Mouse (Mus musculus) heart, embryonic 11.5 days (tissue): Measurements from ENCODE around the gene Tmem45b. TPM values are rescaled to one million over a fixed set of nuclear protein-coding genes. Genes with fewer than 3 reads are reported as not detected.

Experiments
- ATAC-seq: fragments of 200-750 bp; cut with Nextera tagmentation; replicated peaks from 2 replicates; pipeline ENCODE4 v1.8.0; 2017; ENCODE audit warnings: moderate library complexity; ENCODE audit not compliant: insufficient number of reproducible peaks, low FRiP score, low TSS enrichment
- H3K27ac ChIP-seq: fragments of 300-500 bp; sonication (generic); 2 replicates; pipeline ENCODE4 v1.5.1; 2014; ENCODE audit warnings: mild to moderate bottlenecking, low read depth, low read length
- H3K27me3 ChIP-seq: fragments of 300-500 bp; sonication (generic); 2 replicates; pipeline ENCODE4 v1.6.1; 2014; ENCODE audit warnings: mild to moderate bottlenecking, low read length, mixed read lengths; ENCODE audit not compliant: control insufficient read depth, insufficient read depth
- H3K36me3 ChIP-seq: fragments of 300-500 bp; sonication (generic); 2 replicates; pipeline ENCODE4 v1.6.1; 2014; ENCODE audit warnings: mild to moderate bottlenecking, low read length, moderate library complexity, mixed read lengths; ENCODE audit not compliant: control insufficient read depth, insufficient read depth
- H3K4me1 ChIP-seq: fragments of 300-500 bp; sonication (generic); 2 replicates; pipeline ENCODE4 v1.6.1; 2014; ENCODE audit warnings: low read length; ENCODE audit not compliant: control insufficient read depth, insufficient read depth
- H3K4me2 ChIP-seq: fragments of 300-500 bp; sonication (generic); 2 replicates; pipeline ENCODE4 v1.6.1; 2014; ENCODE audit warnings: mild to moderate bottlenecking, moderate library complexity
- H3K4me3 ChIP-seq: fragments of 300-500 bp; sonication (generic); 2 replicates; pipeline ENCODE4 v1.5.1; 2014; ENCODE audit warnings: low read depth, low read length
- H3K9ac ChIP-seq: fragments of 300-500 bp; sonication (generic); 2 replicates; pipeline ENCODE4 v1.6.1; 2014; ENCODE audit warnings: mild to moderate bottlenecking, low read depth, low read length, moderate library complexity
- H3K9me3 ChIP-seq: fragments of 300-500 bp; sonication (generic); replicated peaks from 2 replicates; pipeline ENCODE4 v1.6.1; 2016; ENCODE audit warnings: low read length; ENCODE audit not compliant: control insufficient read depth
- WGBS: fragments of 180-500 bp; shearing (Covaris S2); extraction: QIAGEN DNeasy Blood & Tissue Kit; methylation state at CpG from one replicate; pipeline ENCODE4 v1.1.7; 2014; ENCODE audit not compliant: insufficient replicate concordance; 5-methylcytosine and 5-hydroxymethylcytosine counted together
- polyA plus RNA-seq: library from polyadenylated mRNA; unstranded; fragments of >200 nt; fragmentation: Nextera tagmentation; extraction: Ambion mirVana; gene quantifications from 2 replicates; pipeline ENCODE4 v1.2.1, GENCODE M21; 2014

The Tmem45b gene
- polyA plus RNA-seq, 1 experiment from 2014 or later, result not detected

DNA sequence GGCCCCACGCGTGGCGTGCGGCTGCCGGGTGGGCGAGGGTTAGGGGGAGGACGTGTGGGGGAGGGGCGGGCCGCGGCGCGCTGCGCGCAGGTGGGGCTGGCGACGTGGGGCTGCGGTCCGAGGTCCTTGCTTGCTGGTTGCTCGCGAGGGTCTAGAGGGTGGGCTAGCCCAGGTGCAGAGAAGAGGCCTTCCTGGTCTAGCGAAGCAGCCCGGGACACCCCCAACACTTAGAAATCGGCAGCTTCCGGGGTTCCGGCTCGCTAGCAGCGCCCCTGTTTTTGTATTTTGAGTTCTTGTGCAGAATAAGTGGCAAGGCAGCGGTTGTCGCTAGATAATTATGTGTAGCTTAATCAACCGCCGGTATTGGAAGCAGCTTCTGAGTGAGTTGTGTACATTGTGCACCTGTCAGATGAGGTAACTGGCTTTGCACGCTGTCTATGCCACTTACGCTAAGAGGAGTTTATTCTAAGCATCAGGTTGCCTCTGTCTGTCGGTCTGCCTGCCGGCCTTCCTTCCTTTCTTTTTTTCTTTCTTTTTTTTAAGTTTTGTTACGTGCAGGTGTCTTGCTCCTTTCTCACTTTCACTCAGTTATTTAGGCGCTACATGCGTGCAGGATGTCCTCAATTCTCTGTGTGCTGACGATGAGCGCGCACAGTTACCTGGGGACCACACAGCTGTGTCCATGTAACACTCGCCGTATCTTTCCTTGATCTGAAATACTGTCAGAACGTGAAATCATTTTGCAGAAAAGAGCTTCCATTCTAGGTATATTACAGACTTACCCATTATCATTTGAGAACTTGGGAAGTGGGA lies 77.7 kb downstream of the Tmem45b start:
- Histone ChIP-seq H3K9me3 (no peaks in the 10 kb centered on the region), H3K36me3 (peaks cover 2% of the 10 kb centered on the region; the same call in 1 of the 2 replicates), H3K27ac (peak overlapping the region; percentile 35; the same call in 1 of the 2 replicates), H3K4me3 (peak overlapping the region; percentile 96), H3K4me1 (peaks cover 6% of the 10 kb centered on the region), H3K4me2 (peak overlapping the region; percentile 76), H3K9ac (peak overlapping the region; percentile 93), H3K27me3 (no peaks in the 10 kb centered on the region)
- 11% methylated on average over 40 of the region's 44 CpGs for WGBS
- peak; percentile 71 for ATAC-seq

DNA sequence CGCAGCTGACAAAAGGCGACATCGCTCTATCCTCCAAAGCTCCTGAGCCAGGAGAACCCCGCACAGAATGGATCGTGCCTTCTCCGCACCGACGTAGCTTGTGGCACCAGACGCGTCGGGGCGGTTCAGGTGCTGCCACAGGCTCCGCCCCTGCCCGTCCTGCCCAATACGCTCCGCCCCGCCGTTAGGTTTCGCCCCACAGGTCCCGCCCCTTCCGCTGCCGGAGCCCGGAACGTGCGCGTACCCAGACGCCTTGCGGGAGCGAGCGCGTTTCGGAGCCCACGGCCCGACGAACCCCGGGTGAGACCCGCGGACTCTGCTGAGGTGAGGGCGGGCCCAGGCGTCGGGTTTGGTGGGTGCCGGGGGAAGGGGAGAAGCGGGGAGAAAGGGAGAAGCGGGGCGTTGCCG lies 78.3 kb downstream of the Tmem45b start, which contains the start of gene Nfrkb:
TSS of gene Nfrkb (plus strand) at position 246 of the 408 bp plus-strand sequence.
- peak within 1 kb of the TSS; percentile 93 for H3K9ac ChIP-seq
- no peaks in the 10 kb centered on the region for H3K9me3 ChIP-seq
- WGBS, result under 1% methylated on average over 45 of the region's 46 CpGs
- peaks cover 2% of the 10 kb centered on the region; the same call in 1 of the 2 replicates for H3K36me3 ChIP-seq
- peak; percentile 95 for ATAC-seq
- peak within 1 kb of the TSS; percentile 76 for H3K4me2 ChIP-seq
- H3K4me1 ChIP-seq, result peaks cover 6% of the 10 kb centered on the region
- peak within 1 kb of the TSS; percentile 35; the same call in 1 of the 2 replicates for H3K27ac ChIP-seq
- H3K4me3 ChIP-seq, result peak within 1 kb of the TSS; percentile 96
- no peaks in the 10 kb centered on the region for H3K27me3 ChIP-seq

DNA sequence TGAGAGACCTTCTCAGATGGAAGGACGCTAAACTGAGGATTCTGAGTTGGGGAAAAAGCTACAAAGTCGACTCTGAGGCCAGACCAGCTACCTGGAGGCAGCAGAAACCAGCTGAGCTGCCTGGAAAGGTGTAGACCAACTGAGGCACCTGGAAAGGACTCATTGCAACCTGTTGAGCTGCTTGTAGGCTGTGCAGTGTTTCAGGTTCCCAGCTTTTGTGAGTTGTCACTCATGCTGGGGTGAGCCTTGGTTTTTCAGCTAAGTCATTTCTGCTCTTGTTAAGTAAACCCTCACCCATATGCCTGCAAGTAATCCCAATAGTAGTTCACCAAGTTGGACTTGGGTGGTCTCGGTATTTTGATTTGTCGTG lies 78.8 kb downstream of the Tmem45b start:
- H3K4me1 ChIP-seq, result peaks cover 6% of the 10 kb centered on the region
- H3K4me3 ChIP-seq, result peak overlapping the region; percentile 96
- no peaks in the 10 kb centered on the region for H3K27me3 ChIP-seq
- H3K9me3 ChIP-seq, result no peaks in the 10 kb centered on the region
- 0 out of 2 replicates have a peak, but pooled peaks have one; percentile 10 for ATAC-seq
- H3K9ac ChIP-seq, result peak overlapping the region; percentile 93
- peaks cover 1% of the 10 kb centered on the region; the same call in 1 of the 2 replicates for H3K36me3 ChIP-seq
- WGBS, result 21% methylated on average over 4 of the region's 4 CpGs
- H3K4me2 ChIP-seq, result peak overlapping the region; percentile 76
- H3K27ac ChIP-seq, result no peak overlapping the region

DNA sequence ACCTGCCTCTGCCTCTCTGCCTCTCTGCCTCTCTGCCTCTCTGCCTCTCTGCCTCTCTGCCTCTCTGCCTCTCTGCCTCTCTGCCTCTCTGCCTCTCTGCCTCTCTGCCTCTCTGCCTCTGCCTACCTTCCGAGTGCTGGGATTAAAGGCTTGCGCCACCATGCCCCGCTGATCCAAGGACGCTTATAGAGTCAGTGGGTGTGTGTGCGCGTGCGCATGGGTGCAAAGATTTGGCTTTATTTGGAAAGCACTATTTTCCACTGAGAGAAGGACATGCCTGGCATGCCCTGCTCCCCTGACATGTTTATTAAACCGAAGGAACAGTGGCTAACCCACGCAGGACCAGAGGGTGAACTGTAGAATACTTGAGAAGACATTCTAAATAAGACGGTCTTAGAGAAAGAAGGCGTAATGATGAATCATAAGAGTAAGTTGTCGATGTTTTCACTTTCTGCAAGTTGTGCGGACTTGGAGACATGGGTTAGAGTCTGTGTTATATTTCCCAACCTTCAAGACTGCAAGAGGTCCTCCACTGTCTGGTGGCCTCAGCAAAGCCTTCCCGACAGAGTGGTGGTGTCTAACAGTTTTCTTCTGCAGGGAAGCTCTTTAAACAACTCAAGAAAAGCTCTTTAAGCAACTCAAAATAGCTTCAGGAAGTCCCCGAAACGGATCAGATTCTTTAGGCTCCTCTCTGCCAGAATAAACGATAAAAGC lies 79.3 kb downstream of the Tmem45b start:
- H3K27ac ChIP-seq, result no peak overlapping the region
- H3K36me3 ChIP-seq, result no peaks in the 10 kb centered on the region
- H3K27me3 ChIP-seq, result no peaks in the 10 kb centered on the region
- ATAC-seq, result no peak
- no peaks in the 10 kb centered on the region for H3K9me3 ChIP-seq
- H3K9ac ChIP-seq, result no peak overlapping the region
- 75% methylated on average over 17 of the region's 17 CpGs for WGBS
- H3K4me1 ChIP-seq, result peaks cover 6% of the 10 kb centered on the region
- no peak overlapping the region for H3K4me3 ChIP-seq
- H3K4me2 ChIP-seq, result peak overlapping the region; percentile 76; the same call in 1 of the 2 replicates

GRCm38 (mm10) chr9:31376661-31377060 lies 87.6 kb downstream of the Tmem45b start:
- 0 out of 2 replicates have a peak, but pooled peaks cover 2% of the 10 kb centered on the region for H3K36me3 ChIP-seq
- ATAC-seq, result no peak

More at GRCm38 (mm10) chr9:31376661-31377060, 87.6 kb downstream of the Tmem45b start:
- Histone ChIP-seq H3K27ac (no peak overlapping the region), H3K4me1 (no peaks in the 10 kb centered on the region), H3K27me3 (no peaks in the 10 kb centered on the region), H3K9me3 (no peaks in the 10 kb centered on the region), H3K4me3 (no peak overlapping the region), H3K4me2 (no peak overlapping the region), H3K9ac (no peak overlapping the region)

Other genes with a start within 250 kb of the Tmem45b start
- 4.7 and 5.5 TPM in 2 replicates for gene Prdm10, start 183.9 kb downstream of the Tmem45b start, polyA plus RNA-seq
- 12.7 and 21.1 TPM in 2 replicates for gene Nfrkb, start 78.3 kb downstream of the Tmem45b start, polyA plus RNA-seq